Mouse (Mus musculus) layer of hippocampus, adult 8-10 months (tissue): ENCODE results near the gene Itih4. TPM values are rescaled to one million over a fixed set of nuclear protein-coding genes. Genes with fewer than 3 reads are reported as not detected.

Experiments used
- DNase-seq, 2 experiments: peaks; one replicate each; pipeline ENCODE4 v3.0.0; 2022; ENCODE audit warnings: low spot score in 2 of 2
- total RNA-seq, 4 experiments: library from RNA; stranded (reverse); gene quantifications; 2 replicates each; pipeline ENCODE4 v1.2.4; 2022

The Itih4 gene
- total RNA-seq, 4 experiments from 2014 or later: 0.25 TPM; not detected in 3

- no peak for DNase-seq
Observed at GRCm38 (mm10) chr14:30933351-30933750, 47.1 kb downstream of the Itih4 start.

- no peak for DNase-seq
Observed at GRCm38 (mm10) chr14:30942254-30942653, 56.0 kb downstream of the Itih4 start.

GRCm38 (mm10) chr14:30943038-30943437 is 56.8 kb downstream of the Itih4 start, which contains the start of gene Itih1:
Gene Itih1 (minus strand): TSS chr14:30943289.
- no peak for DNase-seq

GRCm38 (mm10) chr14:30943860-30944674 is 57.8 kb downstream of the Itih4 start:
- peak in 1 of 2 experiments; percentile 75 for DNase-seq

- DNase-seq: no peak
Observed at GRCm38 (mm10) chr14:30944745-30945144, 58.5 kb downstream of the Itih4 start.

- no peak for DNase-seq
Observed at GRCm38 (mm10) chr14:30949986-30950385, 63.7 kb downstream of the Itih4 start.

GRCm38 (mm10) chr14:30951154-30951825 is 65.0 kb downstream of the Itih4 start, which contains the start of gene Nek4:
Gene Nek4 (plus strand): TSS chr14:30951377.
- peak; percentile 95 to 97 for DNase-seq

Other genes with a start within 250 kb of the Itih4 start
- gene Rft1, start 232.1 kb upstream of the Itih4 start, total RNA-seq: 10 to 100 TPM; 13.0 to 15.2 (median 14.2) TPM
- 10 to 100 TPM; 36.1 to 39.2 (median 37.0) TPM for gene Sfmbt1, start 171.6 kb upstream of the Itih4 start, total RNA-seq
- gene Tmem110, start 60.9 kb upstream of the Itih4 start, total RNA-seq: 10 to 100 TPM; 22.8 to 27.8 (median 25.8) TPM
- 1 to 10 TPM; 1.3 to 3.1 (median 1.8) TPM for gene Mustn1, start 7.3 kb upstream of the Itih4 start, total RNA-seq
- gene Itih3, start 37.3 kb downstream of the Itih4 start, total RNA-seq: 10 to 100 TPM; 28.0 to 46.6 (median 34.7) TPM
- gene Itih1, start 56.8 kb downstream of the Itih4 start, total RNA-seq: not detected
- gene Nek4, start 64.9 kb downstream of the Itih4 start, total RNA-seq: 10 to 100 TPM; 18.8 to 21.9 (median 20.0) TPM
- gene Glt8d1, start 114.9 kb downstream of the Itih4 start, total RNA-seq: 10 to 100 TPM; 41.3 to 55.0 (median 48.5) TPM
- 100 to 1,000 TPM; 150 to 171 (median 167) TPM for gene Spcs1, start 115.2 kb downstream of the Itih4 start, total RNA-seq
- 10 to 100 TPM; 51.8 to 69.0 (median 60.3) TPM for gene Pbrm1, start 132.7 kb downstream of the Itih4 start, total RNA-seq
- 10 to 100 TPM; 40.3 to 53.7 (median 51.7) TPM for gene Gnl3, start 132.7 kb downstream of the Itih4 start, total RNA-seq
- 10 to 100 TPM; 19.5 to 43.1 (median 26.7) TPM for gene Smim4, start 242.5 kb downstream of the Itih4 start, total RNA-seq
- gene Nt5dc2, start 244.6 kb downstream of the Itih4 start, total RNA-seq: 1 to 10 TPM; 5.9 to 8.8 (median 7.8) TPM